Comparison of ENCODE assay signal across 9 mouse cellular contexts in the genomic region with DNA sequence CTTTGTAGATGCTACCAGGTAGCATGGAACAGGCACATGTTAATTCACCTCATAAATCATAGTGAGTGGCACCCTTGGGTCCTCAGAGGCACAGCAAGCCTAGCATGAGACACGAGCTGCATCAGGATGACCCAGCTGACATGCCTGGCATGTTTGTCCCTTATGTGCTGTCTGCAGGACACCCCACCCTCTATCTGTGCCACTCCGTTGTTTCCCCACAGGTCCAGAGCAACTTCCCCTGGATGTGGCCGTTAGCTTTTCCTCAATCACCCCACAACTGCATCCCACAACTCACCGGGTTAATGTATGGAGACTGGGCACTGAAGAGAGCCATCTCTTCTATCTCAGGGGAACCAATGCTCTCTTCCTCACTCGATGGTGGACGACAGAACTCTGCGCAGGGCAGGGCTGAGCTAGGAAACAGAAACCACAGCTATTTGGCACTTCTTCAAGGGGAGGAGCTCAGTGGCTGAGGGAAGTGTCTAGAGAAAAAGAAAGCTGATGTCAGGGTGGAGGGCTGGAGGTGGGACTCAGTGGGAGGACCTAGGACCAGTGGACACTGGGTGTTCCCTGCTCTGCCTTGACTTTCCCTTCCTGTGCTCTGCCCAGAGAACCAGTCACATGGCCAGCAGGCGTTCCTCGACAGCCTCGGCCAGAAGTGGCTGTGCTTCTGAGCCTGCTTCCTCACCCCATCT. TPM values are rescaled to one million over a fixed set of nuclear protein-coding genes. Genes with fewer than 3 reads are reported as not detected.
DNase-seq lines count a peak whose midpoint lies in the region; ATAC-seq and TF ChIP-seq lines count a peak whose summit lies in the region.
"Had no signal": no experiment of that assay in that cellular context is flagged by ENCODE, and none has a peak within 500 bp of the region (broad histone marks: within the 10 kb centered on the region; RNA-seq: fewer than 3 reads in every experiment).

Gene Lgals9 (minus strand): TSS at position 464 of the 695 bp plus-strand sequence.

- 28% methylated on average over 10 of the region's 10 CpGs for WGBS in lung, postnatal 0 days

- no peaks in the 10 kb centered on the region for H3K27me3 ChIP-seq in lung, postnatal 0 days (replicated peaks; ENCODE audit: insufficient read depth, low read length)
- H3K27me3 ChIP-seq in splenic B cell, adult 2 months (ENCODE audit: control insufficient read depth, insufficient read depth, low read length, poor library complexity, severe bottlenecking) = no peaks in the 10 kb centered on the region
- H3K27me3 ChIP-seq: Patski had no signal

- H3K9me3 ChIP-seq in lung, postnatal 0 days (ENCODE audit: low read length) = no peaks in the 10 kb centered on the region

- intact Hi-C loops in gastrocnemius, postnatal 36 days (cut with DNase I) = no loop called here

- no peaks in the 10 kb centered on the region for H3K36me3 ChIP-seq in lung, postnatal 0 days (ENCODE audit: insufficient read depth, low read length)
- H3K36me3 ChIP-seq in splenic B cell, adult 2 months (ENCODE audit: control insufficient read depth, insufficient read depth, low read length, poor library complexity, severe bottlenecking) = no peaks in the 10 kb centered on the region

- peak within 1 kb of the TSS; percentile 80 for H3K27ac ChIP-seq in lung, postnatal 0 days (ENCODE audit: low read length)

- H3K4me1 ChIP-seq in lung, postnatal 0 days (ENCODE audit: insufficient read depth, low read depth, low read length) = peaks cover 4% of the 10 kb centered on the region; the same call in 1 of the 2 replicates

- peak within 1 kb of the TSS; percentile 54 for H3K4me2 ChIP-seq in lung, postnatal 0 days (replicated peaks; ENCODE audit: low read depth, low read length)

- H3K9ac ChIP-seq in lung, postnatal 0 days (replicated peaks; ENCODE audit: low read depth) = peak within 1 kb of the TSS; percentile 43

- ATAC-seq in frontal cortex, adult (ENCODE audit: low TSS enrichment) = no peak; the same call in 1 of the 2 replicates
- ATAC-seq in lung, postnatal 0 days = peak; percentile 98
- ATAC-seq: Patski had no signal

- TF ChIP-seq CTCF in lung, postnatal 0 days (IDR thresholded peaks at IDR 0.05) = peak; percentile 19

- TF ChIP-seq EP300 in lung, postnatal 0 days (IDR thresholded peaks at IDR 0.05) = no peak; the same call in 1 of the 2 replicates

- H3K4me3 ChIP-seq in lung, postnatal 0 days (ENCODE audit: low read depth, low read length) = peak within 1 kb of the TSS; percentile 46

- peak; percentile 17 to 41 for DNase-seq in frontal cortex, postnatal 10 days (ENCODE audit: low spot score in 2 of 2)
- DNase-seq in adrenal gland, adult 18-20 months (ENCODE audit: low spot score in 2 of 2) = peak; percentile 34 to 51
- peak; percentile 53 to 74 for DNase-seq in gastrocnemius, postnatal 36 days
- DNase-seq in kidney, adult 11 months = peak; percentile 68
- peak; percentile 96 for DNase-seq in lung, postnatal 0 days (ENCODE audit: low spot score)
- DNase-seq in splenic B cell, adult 2 months (ENCODE audit: low read depth, low spot score) = peak; percentile 75
- DNase-seq in cerebellum, adult 9-11 months = no peak

RNA-seq across cellular contexts. Expression of gene Lgals9, which starts in this region (rescaled TPM):
- 10 to 100 TPM; 20.9 to 23.1 TPM for total RNA-seq in adrenal gland, adult 18-20 months (2021)
- total RNA-seq in gastrocnemius, postnatal 36 days (2021) = 10 to 100 TPM in 1 of 2 experiments, 1 to 10 TPM in 1; 7.2 to 10.5 TPM
- 98.3 and 137 TPM in 2 replicates for polyA plus RNA-seq in lung, postnatal 0 days (2015; fragmentation: Nextera tagmentation; extraction: Ambion mirVana)
